Mouse (Mus musculus): ENCODE data around the gene Fkbpl. TPM values are rescaled to one million over a fixed set of nuclear protein-coding genes. Genes with fewer than 3 reads are reported as not detected.

Fkbpl gene
- total and polyA plus RNA-seq, 3 experiments = 6.4 to 7.0 TPM; not detected in 1

DNA sequence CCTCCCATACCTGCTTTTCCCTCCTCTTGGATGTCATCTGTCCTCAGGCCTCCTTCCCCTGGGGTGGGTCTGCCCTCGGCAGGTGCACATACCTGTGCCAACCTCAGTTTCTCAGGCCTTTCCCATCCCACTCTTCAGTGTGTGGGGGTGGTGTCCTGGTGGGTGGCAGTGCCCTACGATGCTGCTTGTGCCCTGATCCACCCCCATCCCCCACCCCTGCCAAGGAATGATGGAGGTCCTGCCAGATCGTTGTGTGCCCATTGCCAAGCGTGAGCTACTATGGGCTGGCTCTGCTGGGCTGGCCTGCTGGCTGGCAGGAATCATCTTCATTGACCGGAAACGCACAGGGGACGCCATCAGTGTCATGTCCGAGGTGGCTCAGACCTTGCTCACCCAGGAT, 33.5 kb upstream of the Fkbpl start:
- DNase-seq (ENCODE audit: low read depth, low spot score) = no peak
- Histone ChIP-seq H3K9me3 (replicated peaks; ENCODE audit: insufficient read depth, low read length) (no peaks in the 10 kb centered on the region), H3K27me3 (ENCODE audit: control insufficient read depth in 1 of 2, insufficient read depth in 2 of 2, low read length in 2 of 2) (no peaks in the 10 kb centered on the region), H3K79me2 (ENCODE audit: control insufficient read depth, insufficient read depth, low read length, poor library complexity) (peaks cover 32% of the 10 kb centered on the region), H3K9ac (ENCODE audit: control insufficient read depth, low read depth, low read length, poor library complexity, severe bottlenecking) (no peak overlapping the region), H3K36me3 (ENCODE audit: control insufficient read depth in 1 of 2, insufficient read depth in 2 of 2, low read length in 2 of 2) (peaks cover 0 to 23% of the 10 kb centered on the region in 2 experiments; a peak in 2 of 4 replicates), H3K27ac (ENCODE audit: control insufficient read depth, low read depth, low read length) (no peak overlapping the region), H3K4me1 (ENCODE audit: control insufficient read depth in 1 of 2, insufficient read depth in 2 of 2, low read length in 2 of 2) (peaks cover 11 to 40% of the 10 kb centered on the region in 2 experiments; a peak in 3 of 4 replicates), H3K4me3 (ENCODE audit: control insufficient read depth in 1 of 2, insufficient read depth in 1 of 2, low read depth in 2 of 2, low read length in 2 of 2) (no peak overlapping the region)
- TF ChIP-seq ZC3H11A (IDR thresholded peaks at IDR 0.05; ENCODE audit: low read depth, low read length) (no peak), ZMIZ1 (IDR thresholded peaks at IDR 0.05; ENCODE audit: low read depth, low read length) (no peak), MAFK (IDR thresholded peaks at IDR 0.05; ENCODE audit: borderline replicate concordance, low read depth, low read length) (no peak), SIN3A (IDR thresholded peaks at IDR 0.05; ENCODE audit: low read length) (no peak), MYC (IDR thresholded peaks at IDR 0.05; ENCODE audit: low read depth, low read length) (no peak), MAZ (IDR thresholded peaks at IDR 0.05; ENCODE audit: low read depth, low read length) (no peak), GATA1 (IDR thresholded peaks at IDR 0.05; ENCODE audit: low read depth, low read length) (no peak), HCFC1 (IDR thresholded peaks at IDR 0.05; ENCODE audit: low read depth, low read length) (no peak), CHD1 (IDR thresholded peaks at IDR 0.05; ENCODE audit: low read depth, low read length) (no peak), USF1 (IDR thresholded peaks at IDR 0.05; ENCODE audit: low read depth, low read length) (no peak), MAX (IDR thresholded peaks at IDR 0.05; ENCODE audit: low read length) (no peak), NRF1 (IDR thresholded peaks at IDR 0.05; ENCODE audit: insufficient read depth, low read depth, low read length, poor library complexity, severe bottlenecking) (no peak), TCF12 (IDR thresholded peaks at IDR 0.05; ENCODE audit: low read depth, low read length) (no peak), ETS1 (IDR thresholded peaks at IDR 0.05; ENCODE audit: low read depth, low read length) (no peak), CTCF (IDR thresholded peaks at IDR 0.05 in 2 of 3, conservative IDR thresholded peaks at IDR 0.05 in 1 of 3; ENCODE audit: control insufficient read depth in 1 of 3, insufficient read depth in 1 of 3, low read depth in 2 of 3, low read length in 3 of 3, poor library complexity in 1 of 3, severe bottlenecking in 1 of 3) (no peak), ELF1 (IDR thresholded peaks at IDR 0.05; ENCODE audit: low read depth, low read length) (no peak), GABPA (IDR thresholded peaks at IDR 0.05; ENCODE audit: low read depth, low read length) (no peak), RCOR1 (IDR thresholded peaks at IDR 0.05; ENCODE audit: low read depth, low read length) (no peak), BHLHE40 (IDR thresholded peaks at IDR 0.05; ENCODE audit: borderline replicate concordance, low read depth, low read length) (no peak), ZKSCAN1 (IDR thresholded peaks at IDR 0.05; ENCODE audit: low read depth, low read length) (no peak)

DNA sequence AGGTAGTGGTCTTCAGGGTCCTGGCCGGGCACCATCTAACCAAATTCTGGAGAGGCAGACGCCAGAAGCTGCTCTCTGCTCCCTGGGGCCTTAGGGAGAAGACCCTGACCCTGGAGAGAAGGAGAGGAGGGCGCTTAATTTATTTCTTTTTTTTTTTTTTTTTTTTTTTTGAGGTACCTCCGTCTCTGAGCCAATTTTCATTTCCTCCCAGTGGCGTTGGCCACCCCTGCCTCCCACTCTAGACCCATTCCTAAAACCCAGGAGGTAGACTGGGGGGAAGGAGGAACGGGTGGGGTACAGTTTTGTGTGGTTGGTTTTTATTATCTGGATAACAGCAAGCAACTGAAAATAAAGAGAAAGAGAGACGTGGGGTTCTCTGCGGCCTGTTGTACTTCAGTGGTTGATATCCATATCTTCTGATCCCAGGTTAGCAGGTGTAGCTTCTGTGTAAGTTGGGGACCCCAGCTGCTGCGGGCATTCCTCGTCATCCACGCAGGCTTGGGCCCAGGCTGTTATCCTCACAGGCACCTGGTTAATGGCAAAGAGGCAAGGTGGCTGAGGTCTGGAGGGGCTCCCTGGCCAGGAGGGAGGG, 31.4 kb upstream of the Fkbpl start:
- Histone ChIP-seq H3K9me3 (replicated peaks; ENCODE audit: insufficient read depth, low read length) (no peaks in the 10 kb centered on the region), H3K36me3 (ENCODE audit: control insufficient read depth in 1 of 2, insufficient read depth in 2 of 2, low read length in 2 of 2) (peaks cover 0 to 16% of the 10 kb centered on the region in 2 experiments; a peak in 2 of 4 replicates), H3K27ac (ENCODE audit: control insufficient read depth, low read depth, low read length) (peak overlapping the region; percentile 91), H3K9ac (ENCODE audit: control insufficient read depth, low read depth, low read length, poor library complexity, severe bottlenecking) (peak overlapping the region; percentile 48), H3K4me1 (ENCODE audit: control insufficient read depth in 1 of 2, insufficient read depth in 2 of 2, low read length in 2 of 2) (peaks cover 7 to 27% of the 10 kb centered on the region in 2 experiments; a peak in 3 of 4 replicates), H3K79me2 (ENCODE audit: control insufficient read depth, insufficient read depth, low read length, poor library complexity) (peaks cover 11% of the 10 kb centered on the region; the same call in 1 of the 2 replicates), H3K27me3 (ENCODE audit: control insufficient read depth in 1 of 2, insufficient read depth in 2 of 2, low read length in 2 of 2) (no peaks in the 10 kb centered on the region), H3K4me3 (ENCODE audit: control insufficient read depth in 1 of 2, insufficient read depth in 1 of 2, low read depth in 2 of 2, low read length in 2 of 2) (no peak overlapping the region)
- DNase-seq (ENCODE audit: low read depth, low spot score) = peak; percentile 87
- TF ChIP-seq POLR2A (IDR thresholded peaks at IDR 0.05; ENCODE audit: control insufficient read depth in 1 of 2, insufficient read depth in 1 of 2, low read depth in 1 of 2, low read length in 2 of 2, poor library complexity in 1 of 2) (no peak), KAT2A (conservative IDR thresholded peaks at IDR 0.05; ENCODE audit: low read depth, low read length) (0 out of 2 replicates have a peak, but pooled peaks have one; percentile 19), RAD21 (IDR thresholded peaks at IDR 0.05; ENCODE audit: low read depth, low read length) (no peak), MYB (IDR thresholded peaks at IDR 0.05; ENCODE audit: low read depth, low read length) (peak; percentile 92), MEF2A (IDR thresholded peaks at IDR 0.05; ENCODE audit: extremely low read depth, insufficient replicate concordance, low read depth, low read length, poor library complexity, severe bottlenecking) (no peak), POLR2AphosphoS2 (IDR thresholded peaks at IDR 0.05; ENCODE audit: low read length) (no peak), JUND (IDR thresholded peaks at IDR 0.05; ENCODE audit: low read depth, low read length) (no peak), SMC3 (IDR thresholded peaks at IDR 0.05; ENCODE audit: low read depth, low read length) (peak; percentile 2; the same call in 1 of the 2 replicates), UBTF (IDR thresholded peaks at IDR 0.05; ENCODE audit: borderline replicate concordance, insufficient read depth, low read depth, low read length) (no peak), USF1 (IDR thresholded peaks at IDR 0.05; ENCODE audit: low read depth, low read length) (no peak), MXI1 (IDR thresholded peaks at IDR 0.05; ENCODE audit: low read depth, low read length) (peak; percentile 61), CHD1 (IDR thresholded peaks at IDR 0.05; ENCODE audit: low read depth, low read length) (no peak), ETS1 (IDR thresholded peaks at IDR 0.05; ENCODE audit: low read depth, low read length) (peak; percentile 91), MAFK (IDR thresholded peaks at IDR 0.05; ENCODE audit: borderline replicate concordance, low read depth, low read length) (peak; percentile 20; the same call in 1 of the 2 replicates), GABPA (IDR thresholded peaks at IDR 0.05; ENCODE audit: low read depth, low read length) (no peak), CHD2 (IDR thresholded peaks at IDR 0.05; ENCODE audit: low read length) (no peak)
